Mouse (Mus musculus): ENCODE measurements around the gene Cyp4f13. TPM values are rescaled to one million over a fixed set of nuclear protein-coding genes. Genes with fewer than 3 reads are reported as not detected.

Cyp4f13 gene
- polyA plus RNA-seq, 1 experiment from 2014 or later, result 22.4 TPM

- 63% methylated on average over 1 of the region's 1 CpGs for WGBS
- Histone ChIP-seq H3K27me3 (replicated peaks) (no peaks in the 10 kb centered on the region), H3K4me2 (replicated peaks) (no peak overlapping the region), H3K9ac (no peak overlapping the region), H3K4me1 (replicated peaks) (0 out of 2 replicates have a peak, but pooled peaks cover 3% of the 10 kb centered on the region), H3K36me3 (no peaks in the 10 kb centered on the region), H3K9me3 (no peaks in the 10 kb centered on the region), H3K27ac (no peak overlapping the region), H3K4me3 (replicated peaks) (no peak overlapping the region)
- no peak for ATAC-seq
These were observed 45.3 kb downstream of the Cyp4f13 start for GRCm38 (mm10) chr17:32901751-32902525.

DNA sequence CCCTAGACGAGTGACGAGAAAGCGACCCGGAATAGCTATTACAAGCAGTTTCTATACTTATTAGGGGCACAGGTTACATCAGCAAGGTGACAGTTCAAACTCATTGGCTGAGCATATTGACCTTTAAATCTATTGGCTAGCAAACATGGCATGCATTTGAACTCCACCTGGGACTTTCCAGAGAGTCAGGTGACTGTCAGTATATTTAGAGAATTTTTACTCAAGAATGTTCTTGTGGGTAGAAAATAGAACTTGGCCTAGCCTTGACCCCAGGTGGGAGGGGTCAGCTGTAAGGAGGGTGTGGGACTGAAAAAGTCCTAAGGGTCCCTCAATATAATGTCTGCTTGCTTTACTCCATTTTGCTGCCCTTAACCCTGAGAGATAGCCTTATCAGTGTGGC, 51.8 kb downstream of the Cyp4f13 start:
- no peak for ATAC-seq
- H3K4me1 ChIP-seq (replicated peaks), result peaks cover 3% of the 10 kb centered on the region
- H3K27me3 ChIP-seq (replicated peaks), result no peaks in the 10 kb centered on the region
- H3K36me3 ChIP-seq, result no peaks in the 10 kb centered on the region
- no peak overlapping the region for H3K4me3 ChIP-seq (replicated peaks)
- no peak overlapping the region for H3K27ac ChIP-seq
- whole genome bisulfite sequencing, result 86% methylated on average over 4 of the region's 4 CpGs
- H3K9me3 ChIP-seq, result no peaks in the 10 kb centered on the region
- no peak overlapping the region for H3K4me2 ChIP-seq (replicated peaks)
- no peak overlapping the region for H3K9ac ChIP-seq

- no peak overlapping the region for H3K9ac ChIP-seq
- 88% methylated on average over 3 of the region's 3 CpGs for WGBS
These were observed 53.3 kb downstream of the Cyp4f13 start for GRCm38 (mm10) chr17:32893901-32894300.

DNA sequence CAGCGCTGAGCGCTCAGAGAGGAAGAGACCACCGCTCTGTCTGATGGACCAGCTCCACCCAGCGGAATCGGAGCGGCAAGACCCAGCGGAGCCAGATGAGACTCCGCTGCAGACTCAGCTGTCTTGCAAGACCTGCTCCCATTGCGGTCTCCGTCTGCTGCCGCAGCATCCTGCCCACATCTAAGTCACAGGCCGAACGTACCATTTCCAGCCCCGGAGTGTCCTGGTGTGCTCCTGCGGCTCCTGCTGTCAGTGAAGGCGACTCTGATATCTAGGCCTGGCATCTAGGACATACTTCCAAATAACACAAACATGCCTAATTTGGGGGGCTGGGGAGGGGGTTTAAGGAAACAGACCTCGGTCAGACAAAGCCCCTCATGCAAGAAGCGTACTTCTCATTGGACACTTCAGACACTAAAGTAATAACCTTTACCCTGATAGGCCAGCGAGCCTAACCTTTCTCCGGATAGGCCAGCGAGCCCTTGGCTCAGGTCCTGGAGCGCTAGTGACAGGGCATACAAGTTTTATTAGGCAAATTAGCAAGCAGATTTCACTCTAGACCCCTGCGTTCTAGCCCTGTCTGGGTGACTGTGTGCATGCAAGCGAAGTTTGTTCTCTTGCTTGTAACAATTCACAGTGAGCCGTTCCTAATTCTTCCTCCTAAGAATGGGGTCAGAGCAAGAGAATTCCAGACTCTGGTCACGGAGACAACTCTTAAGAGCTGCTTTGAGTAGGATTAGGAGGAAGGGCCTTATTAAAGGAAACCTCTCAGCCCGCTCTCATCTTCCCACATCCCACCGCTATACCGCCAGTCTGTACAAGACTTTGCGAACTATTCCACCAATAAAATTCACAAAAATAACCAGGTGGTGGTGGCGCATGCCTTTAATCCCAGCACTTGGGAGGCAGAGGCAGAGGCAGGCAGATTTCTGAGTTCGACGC, 55.7 kb downstream of the Cyp4f13 start, which contains the start of gene Zfp870:
Zfp870 (minus strand) TSS at position 404 of the 942 bp plus-strand sequence.
- Histone ChIP-seq H3K9me3 (no peaks in the 10 kb centered on the region), H3K27ac (peak within 1 kb of the TSS; percentile 87), H3K4me2 (replicated peaks) (peak within 1 kb of the TSS; percentile 59), H3K36me3 (no peaks in the 10 kb centered on the region), H3K27me3 (replicated peaks) (no peaks in the 10 kb centered on the region), H3K4me1 (replicated peaks) (peaks cover 7% of the 10 kb centered on the region), H3K4me3 (replicated peaks) (peak within 1 kb of the TSS; percentile 70), H3K9ac (peak within 1 kb of the TSS; percentile 56)
- 10% methylated on average over 33 of the region's 33 CpGs for WGBS
- ATAC-seq, result peak; percentile 98

More at GRCm38 (mm10) chr17:32893901-32894300, 53.3 kb downstream of the Cyp4f13 start:
- Histone ChIP-seq H3K27ac (no peak overlapping the region), H3K4me1 (replicated peaks) (peaks cover 7% of the 10 kb centered on the region), H3K9me3 (no peaks in the 10 kb centered on the region), H3K27me3 (replicated peaks) (no peaks in the 10 kb centered on the region), H3K36me3 (no peaks in the 10 kb centered on the region), H3K4me2 (replicated peaks) (no peak overlapping the region), H3K4me3 (replicated peaks) (no peak overlapping the region)
- no peak for ATAC-seq

GRCm38 (mm10) chr17:32890852-32891238, 56.4 kb downstream of the Cyp4f13 start:
- no peaks in the 10 kb centered on the region for H3K9me3 ChIP-seq
- under 1% methylated on average over 11 of the region's 11 CpGs for WGBS
- H3K36me3 ChIP-seq, result no peaks in the 10 kb centered on the region
- peaks cover 7% of the 10 kb centered on the region for H3K4me1 ChIP-seq (replicated peaks)
- H3K27me3 ChIP-seq (replicated peaks), result no peaks in the 10 kb centered on the region
- peak overlapping the region; percentile 87 for H3K27ac ChIP-seq
- peak overlapping the region; percentile 56 for H3K9ac ChIP-seq
- peak overlapping the region; percentile 70 for H3K4me3 ChIP-seq (replicated peaks)
- H3K4me2 ChIP-seq (replicated peaks), result peak overlapping the region; percentile 59
- peak; percentile 25 for ATAC-seq

- H3K27ac ChIP-seq, result no peak overlapping the region
- ATAC-seq, result no peak
- H3K4me3 ChIP-seq (replicated peaks), result no peak overlapping the region
- no peak overlapping the region for H3K9ac ChIP-seq
- no peaks in the 10 kb centered on the region for H3K9me3 ChIP-seq
- H3K36me3 ChIP-seq, result no peaks in the 10 kb centered on the region
- no peaks in the 10 kb centered on the region for H3K27me3 ChIP-seq (replicated peaks)
- peaks cover 7% of the 10 kb centered on the region for H3K4me1 ChIP-seq (replicated peaks)
- H3K4me2 ChIP-seq (replicated peaks), result no peak overlapping the region
- 91% methylated on average over 6 of the region's 6 CpGs for WGBS
These were observed 57.6 kb downstream of the Cyp4f13 start for GRCm38 (mm10) chr17:32889611-32890010.

DNA sequence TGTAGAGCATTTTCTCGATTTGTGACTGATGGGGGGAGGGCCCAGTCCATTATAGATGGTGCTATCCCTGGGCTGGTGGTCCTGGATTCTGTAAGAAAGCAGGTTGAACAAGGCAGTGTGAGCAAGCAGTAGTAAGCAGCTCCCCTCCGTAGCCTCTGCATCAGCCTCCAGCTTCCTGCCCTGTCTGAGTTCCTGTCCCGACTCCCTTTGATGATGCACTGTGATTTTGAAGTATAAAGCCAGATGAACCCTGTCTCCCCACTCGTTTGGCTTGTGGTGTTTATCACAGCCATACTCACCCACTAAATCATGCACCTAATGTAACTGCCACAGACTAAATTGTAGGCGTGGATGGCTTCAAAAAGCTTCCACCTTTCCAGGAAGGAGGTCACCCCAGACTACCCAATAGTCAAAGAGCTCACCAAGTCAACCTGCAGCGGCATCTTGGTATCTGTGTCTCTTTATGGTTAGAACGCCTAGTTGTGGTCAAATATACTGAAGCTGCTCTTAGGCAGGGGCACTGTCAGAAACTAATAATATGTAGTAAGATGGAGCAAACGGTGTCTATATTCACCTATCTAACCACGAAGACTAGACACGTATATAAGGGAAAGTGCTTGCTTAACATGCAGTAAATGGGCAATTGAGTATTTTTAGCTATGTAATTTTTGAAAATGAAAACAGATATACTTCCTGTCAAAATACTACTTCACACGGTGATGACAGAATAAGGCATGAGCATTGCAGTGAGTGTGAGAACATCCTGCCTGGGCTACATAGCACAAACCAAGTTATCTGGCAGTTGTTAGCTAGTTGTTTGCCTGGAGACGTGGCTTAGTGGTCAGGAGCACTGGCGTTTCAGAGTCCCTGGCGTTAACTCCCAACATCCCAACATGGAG, 66.6 kb downstream of the Cyp4f13 start:
- H3K9ac ChIP-seq, result no peak overlapping the region
- no peak overlapping the region for H3K27ac ChIP-seq
- no peaks in the 10 kb centered on the region for H3K9me3 ChIP-seq
- no peaks in the 10 kb centered on the region for H3K27me3 ChIP-seq (replicated peaks)
- 0 out of 2 replicates have a peak, but pooled peaks cover 9% of the 10 kb centered on the region for H3K36me3 ChIP-seq
- H3K4me3 ChIP-seq (replicated peaks), result no peak overlapping the region
- no peak for ATAC-seq
- no peaks in the 10 kb centered on the region for H3K4me1 ChIP-seq (replicated peaks)
- no peak overlapping the region for H3K4me2 ChIP-seq (replicated peaks)
- 89% methylated on average over 14 of the region's 14 CpGs for WGBS

DNA sequence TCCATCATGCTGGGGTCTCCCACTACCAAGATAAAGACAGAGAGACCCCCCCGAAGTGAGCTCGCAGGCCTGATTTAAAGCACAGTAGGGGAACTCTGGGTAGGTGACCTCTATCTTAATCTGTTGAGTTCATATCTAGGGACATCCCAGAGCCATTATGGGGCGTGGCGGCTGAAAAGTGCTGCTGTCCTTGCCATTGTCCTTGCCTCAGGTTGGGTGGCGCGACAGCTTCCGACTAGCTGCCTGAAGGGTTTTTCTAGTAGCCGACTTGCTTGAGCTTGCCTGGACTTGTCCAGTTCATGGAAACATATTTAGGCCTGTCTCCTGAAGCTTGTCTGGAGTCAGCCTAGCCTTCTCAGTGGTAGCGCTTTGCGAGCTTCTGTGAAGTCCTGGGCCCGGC, 68.4 kb downstream of the Cyp4f13 start:
- peak; percentile 30; the same call in 1 of the 2 replicates for ATAC-seq
- H3K4me2 ChIP-seq (replicated peaks), result peak overlapping the region; percentile 56

GRCm38 (mm10) chr17:32877471-32878171, 69.6 kb downstream of the Cyp4f13 start:
- H3K4me2 ChIP-seq (replicated peaks), result peak overlapping the region; percentile 56
- whole genome bisulfite sequencing, result 8% methylated on average over 22 of the region's 22 CpGs
- peak overlapping the region; percentile 58 for H3K27ac ChIP-seq
- no peaks in the 10 kb centered on the region for H3K4me1 ChIP-seq (replicated peaks)
- peak; percentile 92 for ATAC-seq
- H3K4me3 ChIP-seq (replicated peaks), result peak overlapping the region; percentile 24
- H3K9me3 ChIP-seq, result no peaks in the 10 kb centered on the region
- peak overlapping the region; percentile 40 for H3K9ac ChIP-seq
- no peaks in the 10 kb centered on the region for H3K27me3 ChIP-seq (replicated peaks)
- 0 out of 2 replicates have a peak, but pooled peaks cover 4% of the 10 kb centered on the region for H3K36me3 ChIP-seq

More for the DNA sequence above, 68.4 kb downstream of the Cyp4f13 start:
- Histone ChIP-seq H3K9ac (no peak overlapping the region), H3K27ac (no peak overlapping the region), H3K9me3 (no peaks in the 10 kb centered on the region), H3K36me3 (0 out of 2 replicates have a peak, but pooled peaks cover 9% of the 10 kb centered on the region), H3K27me3 (replicated peaks) (no peaks in the 10 kb centered on the region), H3K4me3 (replicated peaks) (no peak overlapping the region), H3K4me1 (replicated peaks) (no peaks in the 10 kb centered on the region)
- 85% methylated on average over 11 of the region's 11 CpGs for WGBS
